Mouse (Mus musculus) mesoderm, embryonic 11.5 days (tissue): ENCODE data around the gene Txlng.

Source experiments
- DNase-seq: peaks from one replicate; pipeline ENCODE4 v3.0.0-alpha.2; 2012; ENCODE audit warnings: low read depth, low spot score

Txlng gene

GRCm38 (mm10) chrX:162760115-162760942, 68.9 kb downstream of the Txlng start, which contains the start of gene Rbbp7:
Gene Rbbp7, plus strand, starts transcription at chrX:162760402.
- DNase-seq, result peak; percentile 93

- DNase-seq, result no peak
Observed at GRCm38 (mm10) chrX:162759251-162760114, 69.8 kb downstream of the Txlng start.

DNA sequence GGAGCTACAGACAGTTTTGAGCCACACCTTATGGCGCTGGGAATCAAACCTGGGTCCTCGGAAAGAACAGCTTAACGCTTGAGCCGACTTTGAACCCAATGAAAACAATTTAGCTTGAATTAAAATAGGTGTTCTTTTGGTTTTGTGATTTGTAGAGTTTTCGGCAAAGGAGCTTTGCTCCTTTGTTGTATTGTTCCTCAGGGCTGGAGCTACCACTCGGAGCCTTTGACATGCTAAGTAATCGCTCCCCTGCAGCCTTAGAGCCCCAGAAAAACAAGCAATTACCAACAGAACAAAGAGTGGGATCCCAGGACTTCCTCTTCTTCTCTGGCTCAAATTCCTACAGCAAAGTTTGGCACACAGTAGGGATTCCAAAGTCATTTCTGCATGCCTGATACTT, 73.2 kb downstream of the Txlng start:
- no peak for DNase-seq

GRCm38 (mm10) chrX:162754314-162754713, 74.9 kb downstream of the Txlng start:
- DNase-seq, result no peak

GRCm38 (mm10) chrX:162752418-162752817, 76.8 kb downstream of the Txlng start:
- no peak for DNase-seq

DNA sequence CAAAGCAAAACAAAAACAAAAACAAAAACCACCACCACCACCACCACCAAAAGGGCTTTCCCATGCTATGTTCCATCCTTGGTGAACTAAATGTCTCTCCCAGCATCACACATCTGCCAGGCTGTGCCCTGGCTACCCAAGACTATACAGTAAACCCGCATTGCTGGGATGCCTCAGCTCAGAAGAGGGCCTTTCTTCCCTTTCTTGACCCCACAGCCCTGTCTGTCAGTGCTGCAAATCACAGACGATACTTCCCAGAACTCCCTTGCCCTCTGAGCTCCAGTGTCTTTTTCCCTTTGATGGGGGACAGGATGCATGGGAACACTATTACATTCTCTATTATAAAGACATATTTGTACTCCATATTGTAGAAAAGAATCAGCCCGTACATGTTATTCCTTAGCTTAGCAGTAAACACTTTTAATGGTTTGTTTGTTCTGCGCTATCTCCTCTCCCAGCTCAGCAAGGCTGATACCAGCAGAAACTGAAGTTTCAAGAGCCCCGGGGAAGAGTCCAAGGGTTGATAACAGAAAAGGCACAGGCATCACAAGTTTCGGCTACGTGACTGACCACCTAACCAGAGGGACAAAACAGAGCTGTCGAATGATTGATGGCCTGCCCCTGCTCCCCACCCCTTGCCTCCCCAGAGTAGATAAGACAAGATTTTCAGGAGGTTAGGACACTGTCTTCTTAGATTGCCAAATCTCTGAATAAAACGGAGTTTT, 80.4 kb downstream of the Txlng start:
- no peak for DNase-seq

- peak; percentile 53 for DNase-seq
Observed at GRCm38 (mm10) chrX:162736140-162736659, 93.1 kb downstream of the Txlng start.

DNA sequence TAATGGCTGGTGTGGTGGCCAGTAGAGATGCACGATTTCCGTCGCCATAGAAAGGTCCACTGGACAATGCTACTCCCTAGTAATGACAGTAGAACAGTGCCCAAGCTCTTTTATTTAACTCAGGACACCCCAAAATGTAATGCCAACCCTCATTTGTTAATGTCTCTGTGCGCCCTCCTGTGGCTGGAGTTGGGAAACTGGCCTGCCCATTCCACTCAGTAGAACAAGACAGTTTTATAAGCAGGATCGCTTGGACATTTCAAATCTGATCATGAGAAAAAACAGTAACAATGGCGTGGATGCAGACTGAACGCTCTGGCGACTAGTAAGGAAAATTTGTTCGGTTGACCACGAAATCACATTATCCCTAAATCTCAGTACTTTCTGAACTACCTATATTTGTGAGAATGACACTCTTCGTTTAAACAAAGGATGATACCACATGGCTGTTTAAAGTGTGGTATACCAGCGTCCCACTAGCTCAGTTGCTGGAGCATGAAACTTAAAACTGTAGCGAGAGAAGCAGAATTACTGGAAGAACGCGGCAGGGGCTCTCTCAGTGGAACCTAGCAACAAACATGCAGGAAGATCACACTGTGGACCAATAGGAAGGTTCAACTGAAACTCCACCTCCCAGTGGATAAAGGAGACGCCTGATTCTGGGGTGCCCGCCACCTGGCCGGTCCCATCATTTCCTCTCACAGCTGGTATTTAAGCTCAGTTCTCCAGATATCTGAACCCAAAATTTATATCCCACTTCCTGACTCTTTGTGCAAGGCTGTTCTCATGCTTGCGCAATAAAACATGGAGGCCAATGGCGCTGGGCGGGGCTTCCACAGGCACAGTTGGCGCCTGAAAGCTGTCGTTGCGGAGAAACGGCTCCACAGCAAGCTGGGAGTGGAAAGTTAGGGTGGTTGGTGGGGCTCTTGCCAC, 94.0 kb downstream of the Txlng start:
- peak; percentile 61 for DNase-seq

GRCm38 (mm10) chrX:162730031-162730430, 99.2 kb downstream of the Txlng start:
- no peak for DNase-seq
